Mouse (Mus musculus): Measurements from ENCODE around the gene Alox12b. TPM values are rescaled to one million over a fixed set of nuclear protein-coding genes. Genes with fewer than 3 reads are reported as not detected.

The Alox12b gene
- 0.05 TPM in 2 replicates for polyA plus RNA-seq (2012; rRNA removed)

DNA sequence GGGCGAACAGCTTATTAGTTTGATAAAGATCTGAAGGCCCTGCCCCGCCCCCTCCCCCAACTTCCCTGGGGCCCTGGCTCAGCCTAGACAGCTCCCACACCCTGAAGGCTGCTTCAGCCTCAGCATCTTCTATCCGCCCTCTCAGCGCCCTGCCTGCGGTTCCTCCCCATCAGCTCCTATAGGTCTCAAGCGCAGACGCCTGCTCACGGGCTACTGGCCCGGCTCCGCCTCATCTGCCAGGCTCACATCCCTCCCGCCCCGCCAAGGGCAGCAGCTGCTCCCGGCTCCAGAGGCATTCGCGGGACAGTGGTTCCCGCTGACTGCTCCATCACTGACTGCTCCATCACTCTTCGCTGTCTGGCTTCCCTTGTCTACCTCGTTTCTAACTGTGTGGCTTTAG lies at the start of gene Alox12b:
Alox12b (plus strand) TSS at position 190 of the 400 bp plus-strand sequence.

DNA sequence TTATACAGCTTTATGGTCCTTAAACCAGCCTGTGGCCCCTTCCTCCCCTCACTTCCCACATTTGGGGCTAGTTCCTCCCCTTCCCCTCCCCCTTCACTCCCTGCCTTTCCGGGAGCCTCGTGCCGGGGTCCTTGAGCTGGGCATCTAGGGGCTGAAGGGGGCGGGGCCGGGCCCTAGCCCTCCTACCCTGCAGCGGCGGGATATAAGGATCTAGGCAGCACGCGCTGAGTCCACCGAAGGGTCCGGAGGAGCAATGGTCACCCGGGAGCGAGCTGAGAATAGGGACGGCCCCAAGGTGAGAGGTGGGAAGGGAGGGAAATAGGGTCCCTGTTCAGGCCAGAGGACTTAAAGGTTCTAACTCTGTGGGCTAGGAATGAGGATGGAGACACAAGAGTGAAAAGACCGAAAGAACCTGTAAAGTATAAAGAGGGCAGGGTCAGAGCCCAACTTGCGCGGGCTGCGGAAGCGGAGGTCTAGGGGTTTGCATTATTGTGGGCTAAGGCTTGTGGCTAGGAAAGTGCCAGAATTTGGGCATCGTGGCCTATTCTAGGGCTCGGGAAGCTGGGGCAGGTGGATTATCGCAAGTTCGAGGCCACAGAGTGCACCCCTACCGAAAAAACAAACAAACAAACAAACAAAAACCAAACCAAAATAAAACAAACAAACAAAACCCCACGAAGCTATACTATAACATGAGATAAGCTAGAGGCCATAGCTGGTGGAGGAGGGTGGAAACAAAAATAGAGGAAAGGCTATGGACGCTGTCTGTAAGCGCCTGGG lies 36.4 kb upstream of the Alox12b start, which contains the start of gene Hes7:
Hes7 (plus strand) TSS at position 184 of the 780 bp plus-strand sequence.

DNA sequence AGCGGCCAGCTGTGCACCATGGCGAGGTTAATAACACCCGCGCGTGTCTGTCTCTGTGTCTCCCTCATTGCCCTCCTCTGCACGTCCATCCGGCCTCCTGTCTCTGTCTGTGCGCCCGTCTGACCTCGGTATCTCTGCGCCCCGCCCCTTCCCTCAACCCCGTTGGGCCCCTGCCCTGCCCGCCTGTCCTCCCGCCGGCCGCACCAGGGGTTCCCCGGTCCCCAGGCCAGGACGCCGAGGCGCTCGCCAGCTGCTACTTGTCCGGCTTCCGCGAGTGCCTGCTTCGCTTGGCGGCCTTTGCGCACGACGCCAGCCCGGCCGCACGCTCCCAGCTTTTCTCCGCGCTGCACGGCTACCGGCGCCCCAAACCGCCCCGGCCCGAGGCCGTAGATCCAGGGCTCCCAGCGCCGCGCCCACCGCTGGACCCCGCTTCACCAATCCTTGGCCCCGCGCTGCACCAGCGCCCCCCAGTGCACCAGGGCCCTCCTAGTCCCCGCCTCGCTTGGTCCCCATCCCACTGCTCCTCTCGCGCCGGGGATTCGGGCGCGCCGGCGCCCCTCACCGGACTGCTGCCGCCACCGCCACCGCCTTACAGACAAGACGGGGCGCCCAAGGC lies 34.3 kb upstream of the Alox12b start, which contains the start of gene 9130213A22Rik:
9130213A22Rik (minus strand) TSS at position 254 of the 616 bp plus-strand sequence.

DNA sequence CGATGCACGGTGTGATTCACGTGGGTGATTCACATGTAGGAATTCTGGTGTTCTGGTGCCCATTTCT lies 31.1 kb upstream of the Alox12b start, which contains the start of gene Aloxe3:
Aloxe3 (plus strand) TSS at position 45 of the 67 bp plus-strand sequence.

DNA sequence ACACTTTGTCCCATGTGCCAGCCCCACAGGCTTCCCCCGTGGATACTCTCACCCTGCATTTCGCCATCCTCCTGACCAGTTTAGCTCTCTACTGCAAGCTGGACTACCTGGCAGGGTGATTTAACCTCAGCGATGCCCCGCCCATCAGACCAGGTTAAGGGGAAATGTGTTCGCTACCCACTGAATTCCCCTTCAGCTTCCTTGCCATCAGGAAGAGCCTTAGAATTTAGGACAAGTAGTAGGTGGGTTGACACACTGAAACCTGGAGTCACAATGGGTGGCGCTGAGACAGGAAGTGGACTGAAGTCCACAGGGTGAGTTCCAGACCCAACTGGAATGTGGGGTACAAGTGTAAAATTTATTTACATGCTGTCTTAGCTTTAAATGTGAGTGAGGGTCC lies 41.0 kb downstream of the Alox12b start, which contains the start of gene Alox8:
Alox8 (minus strand) TSS at position 101 of the 400 bp plus-strand sequence.

Other genes with a start within 250 kb of the Alox12b start
- 0.53 and 0.83 TPM in 2 replicates for gene Odf4, start 229.9 kb upstream of the Alox12b start, polyA plus RNA-seq (2012; rRNA removed)
- gene Arhgef15, start 199.5 kb upstream of the Alox12b start, polyA plus RNA-seq (2012; rRNA removed), result 10.0 and 11.0 TPM in 2 replicates
- gene Slc25a35, start 188.9 kb upstream of the Alox12b start, polyA plus RNA-seq (2012; rRNA removed), result 1.1 and 2.1 TPM in 2 replicates
- 30.4 and 44.3 TPM in 2 replicates for gene Rangrf, start 181.8 kb upstream of the Alox12b start, polyA plus RNA-seq (2012; rRNA removed)
- gene Pfas, start 148.5 kb upstream of the Alox12b start, polyA plus RNA-seq (2012; rRNA removed), result 37.7 and 41.5 TPM in 2 replicates
- 96.6 and 109 TPM in 2 replicates for gene Ctc1, start 141.1 kb upstream of the Alox12b start, polyA plus RNA-seq (2012; rRNA removed)
- 133 and 173 TPM in 2 replicates for gene Aurkb, start 111.3 kb upstream of the Alox12b start, polyA plus RNA-seq (2012; rRNA removed)
- gene Borcs6, start 97.3 kb upstream of the Alox12b start, polyA plus RNA-seq (2012; rRNA removed), result 10.2 and 17.2 TPM in 2 replicates
- 21.2 and 36.6 TPM in 2 replicates for gene Tmem107, start 86.2 kb upstream of the Alox12b start, polyA plus RNA-seq (2012; rRNA removed)
- 124 and 131 TPM in 2 replicates for gene Vamp2, start 68.5 kb upstream of the Alox12b start, polyA plus RNA-seq (2012; rRNA removed)
- gene Per1, start 61.8 kb upstream of the Alox12b start, polyA plus RNA-seq (2012; rRNA removed), result 8.0 and 9.8 TPM in 2 replicates
- gene Hes7, start 36.6 kb upstream of the Alox12b start, polyA plus RNA-seq (2012; rRNA removed), result 0.35 and 0.40 TPM in 2 replicates
- 0.14 and 0.15 TPM in 2 replicates for gene 9130213A22Rik, start 34.4 kb upstream of the Alox12b start, polyA plus RNA-seq (2012; rRNA removed)
- 0.16 TPM in 2 replicates for gene Aloxe3, start 31.1 kb upstream of the Alox12b start, polyA plus RNA-seq (2012; rRNA removed)
- gene Alox8, start 40.9 kb downstream of the Alox12b start, polyA plus RNA-seq (2012; rRNA removed), result 0.05 and 0.07 TPM in 2 replicates
- gene Gucy2e, start 80.0 kb downstream of the Alox12b start, polyA plus RNA-seq (2012; rRNA removed), result 0.05 and 0.06 TPM in 2 replicates
- gene Cntrob, start 166.8 kb downstream of the Alox12b start, polyA plus RNA-seq (2012; rRNA removed), result 49.2 and 87.7 TPM in 2 replicates
- 142 and 178 TPM in 2 replicates for gene Trappc1, start 167.0 kb downstream of the Alox12b start, polyA plus RNA-seq (2012; rRNA removed)
- gene Kcnab3, start 169.3 kb downstream of the Alox12b start, polyA plus RNA-seq (2012; rRNA removed), result 3.3 and 3.6 TPM in 2 replicates
- gene Rnf227, start 183.5 kb downstream of the Alox12b start, polyA plus RNA-seq (2012; rRNA removed), result 23.9 and 43.4 TPM in 2 replicates
- 300 and 312 TPM in 2 replicates for gene Chd3, start 212.4 kb downstream of the Alox12b start, polyA plus RNA-seq (2012; rRNA removed)
- gene Naa38, start 238.5 kb downstream of the Alox12b start, polyA plus RNA-seq (2012; rRNA removed), result 82.7 and 106 TPM in 2 replicates
- 32.4 and 41.8 TPM in 2 replicates for gene Cyb5d1, start 238.6 kb downstream of the Alox12b start, polyA plus RNA-seq (2012; rRNA removed)
- 8.5 and 12.8 TPM in 2 replicates for gene Tmem88, start 241.2 kb downstream of the Alox12b start, polyA plus RNA-seq (2012; rRNA removed)

All from central nervous system, embryonic 11.5 days (tissue).